Mouse (Mus musculus) ES-E14 (cell line): Measurements from ENCODE around the gene Nt5c2.

Experiments
- CHD2 ChIP-seq: IDR thresholded peaks from 2 replicates; pipeline ENCODE4 v1.6.1; 2014; ENCODE audit warnings: mild to moderate bottlenecking, low read depth, low read length, inconsistent platforms
- HCFC1 ChIP-seq: IDR thresholded peaks from 2 replicates; pipeline ENCODE4 v1.6.1; 2012; ENCODE audit warnings: low read length, inconsistent platforms, borderline replicate concordance; ENCODE audit not compliant: insufficient read depth
- MAFK ChIP-seq: IDR thresholded peaks from 2 replicates; pipeline ENCODE4 v1.6.1; 2014; ENCODE audit warnings: mild to moderate bottlenecking, low read depth, low read length, inconsistent platforms; ENCODE audit not compliant: insufficient read depth
- ZC3H11A ChIP-seq: IDR thresholded peaks from 2 replicates; pipeline ENCODE4 v1.6.1; 2012; ENCODE audit warnings: low read depth, mild to moderate bottlenecking, inconsistent platforms, low read length, borderline replicate concordance
- ZNF384 ChIP-seq: IDR thresholded peaks from 2 replicates; pipeline ENCODE4 v1.6.1; 2012; ENCODE audit warnings: low read depth, low read length, inconsistent platforms

DNA sequence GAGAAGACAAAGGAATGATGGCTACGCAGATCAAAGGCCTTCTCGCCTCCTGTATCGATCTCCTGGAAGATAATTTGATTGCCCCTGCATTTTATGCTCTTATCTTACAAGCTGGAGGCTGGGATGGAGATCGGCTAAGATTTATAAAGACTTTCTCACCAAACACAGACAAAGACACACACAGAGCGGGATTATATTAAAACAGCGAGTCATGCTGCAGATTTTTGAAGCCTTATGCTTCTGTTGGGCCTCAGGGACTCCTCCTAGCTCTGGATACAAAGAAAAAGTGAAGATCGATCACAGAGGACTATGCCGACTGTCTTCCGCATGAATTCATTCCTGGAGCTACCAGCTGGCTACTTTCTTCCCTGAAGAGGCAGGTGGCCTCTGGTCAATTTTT lies 14.8 kb upstream of the Nt5c2 start:
- no peak for TF ChIP-seq ZNF384
- TF ChIP-seq HCFC1, result no peak
- TF ChIP-seq MAFK, result no peak
- no peak for TF ChIP-seq ZC3H11A
- no peak for TF ChIP-seq CHD2
